Mouse (Mus musculus): Measurements from ENCODE around the gene Ap4s1.
A peak's percentile ranks its signal among the peaks of the same experiment; 100 is the strongest.
"Not testable (repeated sequence)": the region's sequence is repeated elsewhere in the genome, so short reads cannot be mapped to it uniquely, and the experiment has no call there.

Ap4s1 gene

DNA sequence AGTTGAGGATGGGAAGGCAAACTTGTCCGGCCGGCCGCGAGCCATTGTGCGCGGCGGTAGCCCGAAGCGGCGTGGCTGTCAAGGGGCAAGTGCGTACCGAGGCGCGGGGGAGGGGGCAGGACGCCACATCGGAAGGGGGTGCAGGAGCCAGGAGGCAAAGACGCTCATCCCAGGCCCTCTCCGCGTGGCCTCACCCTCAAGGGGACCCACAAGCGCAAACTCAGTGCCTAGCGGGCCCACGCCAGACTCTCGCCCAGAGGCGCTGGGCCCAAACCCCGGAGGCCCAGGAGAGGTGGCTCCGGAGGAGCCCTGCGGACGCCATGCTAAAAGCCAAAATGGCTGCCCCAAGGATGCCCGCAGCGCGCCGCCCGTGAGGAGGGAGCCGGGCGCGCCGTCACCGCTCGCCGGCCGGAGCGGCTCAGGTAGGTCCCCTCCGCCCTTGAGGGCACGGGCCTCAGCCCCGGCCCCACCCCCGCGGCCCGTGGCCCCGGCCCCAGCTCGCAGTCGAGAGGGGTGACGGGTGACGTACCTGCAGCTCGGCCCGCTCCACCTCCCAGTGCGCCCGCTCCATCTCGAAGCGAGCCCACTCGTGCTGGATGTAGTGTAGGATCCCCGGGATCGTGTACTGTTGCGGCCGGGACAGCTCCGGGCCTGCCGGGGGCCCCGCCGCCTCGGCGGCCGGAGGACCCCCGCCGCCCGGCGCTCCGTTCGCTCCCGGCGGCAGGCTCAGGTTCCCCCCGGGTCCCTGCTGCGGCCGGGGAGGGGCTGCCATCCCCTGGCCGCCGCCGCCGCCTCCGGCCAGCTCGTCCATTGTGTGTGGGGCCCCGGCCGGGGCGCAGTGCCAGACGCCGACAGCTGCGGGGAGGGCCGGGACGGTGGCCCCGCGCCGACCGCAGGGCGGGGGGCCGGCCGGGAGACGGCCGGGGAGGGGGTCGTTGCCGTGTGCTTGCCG is at the start of gene Ap4s1:
Ap4s1 (plus strand) TSS at position 141 of the 952 bp plus-strand sequence.
- peak; percentile 63 to 82 for DNase-seq (ENCODE audit: low spot score in 2 of 2)

DNA sequence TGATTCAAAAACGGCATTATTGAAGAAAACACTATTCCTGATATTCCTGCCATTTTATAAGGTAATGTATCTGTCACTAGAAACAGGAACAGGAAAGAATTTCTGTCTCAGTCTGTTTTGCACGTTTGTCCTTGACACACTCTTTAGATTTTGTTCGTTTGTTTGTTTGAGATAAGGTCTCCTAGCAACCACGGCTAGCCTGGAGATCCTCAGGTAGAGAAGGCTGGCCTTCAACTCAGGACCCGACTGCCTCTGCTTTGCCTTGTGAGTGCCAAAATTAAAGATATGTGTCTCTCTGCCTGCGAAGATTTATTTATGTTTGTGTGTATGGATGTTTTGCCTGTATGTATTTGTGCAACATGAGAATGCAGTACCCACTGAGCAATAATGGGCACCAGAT is 49.0 kb upstream of the Ap4s1 start:
- no peak for DNase-seq (ENCODE audit: low spot score in 2 of 2)

DNA sequence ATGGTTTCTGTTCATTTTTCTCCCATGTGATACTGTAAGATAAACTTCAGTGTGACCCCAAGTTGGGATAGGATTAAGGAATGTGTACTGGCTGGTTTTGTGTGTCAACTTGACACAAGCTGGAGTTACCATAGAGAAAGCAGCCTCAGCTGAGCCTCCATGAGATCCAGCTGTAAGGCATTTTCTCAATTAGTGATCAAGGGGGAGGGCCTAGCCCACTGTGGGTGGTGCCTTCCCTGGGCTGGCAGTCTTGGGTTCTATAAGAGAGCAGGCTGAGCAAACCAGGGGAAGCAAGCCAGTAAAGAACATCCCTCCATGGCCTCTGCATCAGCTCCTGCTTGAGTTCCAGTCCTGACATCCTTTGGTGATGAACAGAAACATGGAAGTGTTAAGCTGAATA is 41.4 kb upstream of the Ap4s1 start:
- DNase-seq (ENCODE audit: low spot score in 2 of 2): not testable (repeated sequence)

DNA sequence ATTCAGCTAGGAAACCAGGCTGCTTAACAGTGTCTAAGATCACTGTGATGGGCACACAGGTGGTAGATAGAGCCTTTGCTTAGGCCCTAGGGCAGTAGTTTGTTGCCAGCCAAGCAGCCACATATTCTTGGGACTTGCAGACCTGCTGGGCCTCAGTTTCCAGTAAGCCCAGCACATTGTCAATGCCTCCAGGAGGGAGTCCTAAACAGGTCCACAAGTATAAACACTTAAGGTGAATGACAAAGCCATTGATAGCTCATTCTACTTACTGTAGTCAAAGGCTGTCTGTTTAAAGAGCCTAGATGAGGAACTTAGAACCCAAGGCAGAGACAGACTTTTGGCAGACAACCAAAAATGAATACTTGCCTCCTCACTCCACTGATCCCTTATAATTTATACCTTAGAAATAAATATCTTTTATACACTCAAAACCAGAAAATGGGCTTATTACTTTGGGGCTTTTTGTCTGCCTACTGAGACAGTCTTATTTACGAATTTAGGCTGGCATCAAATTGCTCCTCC is 34.8 kb upstream of the Ap4s1 start:
- no peak for DNase-seq (ENCODE audit: low spot score in 2 of 2)

- no peak for DNase-seq (ENCODE audit: low spot score in 2 of 2)
Observed at GRCm38 (mm10) chr12:51663011-51663410, 27.8 kb upstream of the Ap4s1 start.

- DNase-seq (ENCODE audit: low spot score in 2 of 2): no peak
Observed at GRCm38 (mm10) chr12:51663908-51664307, 26.9 kb upstream of the Ap4s1 start.

DNA sequence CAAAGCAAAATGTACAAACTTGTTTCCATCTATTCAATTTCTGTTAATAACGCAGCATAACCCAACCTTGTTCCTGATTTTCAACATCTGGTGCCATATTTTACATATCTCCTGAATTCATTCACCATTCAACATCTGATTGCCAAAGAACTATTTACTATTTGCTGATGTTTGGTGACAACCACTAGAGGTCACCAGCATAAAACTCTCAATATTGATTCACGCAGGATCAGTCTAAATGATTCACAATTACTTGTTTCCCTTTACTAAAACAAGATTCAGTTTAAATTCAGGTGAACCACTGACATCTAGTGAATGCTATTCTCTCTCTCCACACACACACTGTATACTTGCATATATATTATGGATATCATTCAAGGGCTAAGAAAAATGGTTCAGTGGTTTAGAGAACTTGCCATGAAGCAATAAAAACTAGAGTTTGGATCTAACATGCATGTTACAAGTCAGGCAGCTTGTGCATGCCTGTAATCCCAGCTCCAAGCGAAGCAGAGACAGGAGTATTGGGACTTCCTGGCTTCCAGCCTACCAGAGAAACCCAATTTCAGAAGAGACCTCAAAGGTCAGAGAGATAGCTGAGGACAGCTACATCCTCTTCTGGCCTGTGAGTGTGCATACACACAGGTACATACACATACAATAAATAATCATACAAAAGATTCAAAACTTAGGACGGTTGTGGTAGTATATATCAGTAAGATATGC is 24.0 kb upstream of the Ap4s1 start:
- no peak for DNase-seq (ENCODE audit: low spot score in 2 of 2)

DNA sequence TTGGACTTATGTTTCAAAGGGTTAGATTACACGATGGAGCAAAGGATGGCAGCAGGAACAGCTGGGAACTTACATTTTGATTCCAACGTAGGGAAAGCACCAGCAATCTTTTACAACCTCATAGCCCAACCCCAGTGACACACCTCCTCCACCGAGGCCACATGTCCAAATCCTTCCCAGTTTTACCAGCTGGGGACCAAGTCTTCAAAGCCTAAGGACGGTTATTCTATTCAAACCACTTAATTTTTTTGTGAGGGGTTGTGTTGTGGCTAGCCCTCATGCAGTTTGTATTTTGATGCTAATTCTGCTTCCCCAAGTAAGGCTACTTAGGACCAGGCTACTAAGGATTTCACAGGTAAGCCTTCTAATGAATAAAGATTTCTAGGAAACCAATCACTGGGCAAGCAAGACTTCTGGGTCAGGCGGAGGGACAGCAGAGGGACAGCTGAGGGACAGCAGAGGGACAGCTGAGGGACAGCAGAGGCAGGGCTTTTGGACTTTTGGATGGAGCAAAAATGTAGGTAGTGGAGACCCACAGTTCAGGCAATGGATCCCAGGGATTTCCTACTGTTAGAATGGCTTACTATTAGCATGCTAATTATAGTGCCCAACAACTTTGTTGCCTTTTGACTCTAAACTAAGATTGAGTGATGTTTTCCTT is 19.5 kb upstream of the Ap4s1 start:
- DNase-seq (ENCODE audit: low spot score in 2 of 2): no peak

DNA sequence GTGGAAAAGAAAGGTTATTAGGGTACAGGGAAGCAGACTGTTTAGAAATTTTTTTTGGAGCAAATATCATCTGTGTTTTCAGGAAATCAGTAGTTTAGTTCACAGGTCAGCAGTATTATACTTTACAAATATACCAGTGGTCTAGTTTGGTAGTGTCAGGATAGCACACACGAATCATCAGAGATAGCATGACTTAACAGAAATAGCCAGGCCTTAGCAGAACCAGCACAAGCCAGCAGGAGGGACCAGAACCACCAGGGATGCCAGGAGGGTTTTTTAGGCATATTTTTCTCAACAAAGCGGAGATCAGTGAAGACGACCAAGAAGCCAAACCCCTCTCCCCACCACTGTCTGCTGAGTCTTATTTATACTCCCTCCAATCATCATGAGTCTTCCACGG is 17.6 kb upstream of the Ap4s1 start:
- DNase-seq (ENCODE audit: low spot score in 2 of 2): no peak

DNA sequence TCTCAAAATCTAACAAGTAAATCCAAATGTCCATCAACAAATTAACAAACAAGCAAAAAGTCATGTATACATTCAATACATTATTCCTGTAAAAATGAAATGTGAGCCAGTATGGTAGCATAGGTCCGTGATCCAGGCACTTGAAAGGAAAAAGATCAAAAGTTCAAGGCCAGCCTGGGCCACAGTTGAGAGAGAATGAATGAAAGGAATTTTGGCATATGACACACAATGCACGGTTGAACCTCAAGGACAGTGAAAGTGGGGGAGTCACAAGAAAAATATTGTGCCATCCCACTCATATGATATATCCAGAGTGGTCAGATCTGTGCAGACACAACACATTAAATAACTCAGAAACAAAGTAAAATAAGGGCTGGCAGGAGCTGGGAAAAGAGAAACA is 14.4 kb upstream of the Ap4s1 start:
- DNase-seq (ENCODE audit: low spot score in 2 of 2): no peak

GRCm38 (mm10) chr12:51678844-51679243 is 12.0 kb upstream of the Ap4s1 start:
- no peak for DNase-seq (ENCODE audit: low spot score in 2 of 2)

DNA sequence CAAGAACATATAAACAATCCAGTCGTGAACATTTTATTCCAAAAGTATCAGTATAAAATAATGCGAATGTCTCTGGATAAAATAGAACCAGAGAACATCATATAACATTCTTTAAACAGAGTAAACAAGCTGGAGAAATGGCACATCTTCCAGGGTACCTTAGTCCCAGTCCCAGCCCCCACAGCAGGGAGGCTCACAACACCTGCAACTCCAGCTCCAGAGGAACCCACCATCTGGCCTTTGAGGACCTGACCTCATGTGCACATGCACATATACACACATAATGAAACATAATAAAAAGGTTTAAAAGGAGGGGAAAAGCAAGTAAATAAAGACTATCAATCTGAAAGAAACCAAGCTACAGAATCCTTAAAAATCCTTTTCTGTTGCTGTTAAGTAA is 2.3 kb upstream of the Ap4s1 start:
- no peak for DNase-seq (ENCODE audit: low spot score in 2 of 2)

GRCm38 (mm10) chr12:51691845-51692632 is 1.2 kb downstream of the Ap4s1 start, which contains the start of gene Strn3:
Strn3 (minus strand) TSS chr12:51691897.
- DNase-seq (ENCODE audit: low spot score in 2 of 2): peak; percentile 96

GRCm38 (mm10) chr12:51692870-51693269 is 2.0 kb downstream of the Ap4s1 start:
- DNase-seq (ENCODE audit: low spot score in 2 of 2): not testable (repeated sequence)

- no peak for DNase-seq (ENCODE audit: low spot score in 2 of 2)
Observed at GRCm38 (mm10) chr12:51693419-51693818, 2.6 kb downstream of the Ap4s1 start.

DNA sequence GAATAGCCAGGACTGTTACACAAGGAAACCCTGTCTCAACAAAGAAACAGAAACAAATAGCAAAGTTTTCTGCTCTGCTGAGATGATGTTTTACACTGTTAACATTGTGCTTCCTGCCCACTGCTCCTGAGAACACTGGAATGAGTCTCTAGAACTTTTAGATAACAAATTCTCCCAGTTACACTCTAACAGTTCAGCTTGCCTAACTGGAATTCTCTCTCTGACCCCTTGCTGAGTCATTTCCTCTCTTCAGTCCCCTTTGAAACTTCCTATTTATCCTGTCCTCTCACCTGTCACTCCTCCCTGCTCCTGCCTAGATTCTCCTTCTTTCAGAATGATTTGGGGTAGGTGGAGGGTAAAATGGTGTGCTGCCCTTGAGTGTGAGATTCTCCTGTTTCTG is 3.3 kb downstream of the Ap4s1 start:
- DNase-seq (ENCODE audit: low spot score in 2 of 2): no peak

- no peak for DNase-seq (ENCODE audit: low spot score in 2 of 2)
Observed at GRCm38 (mm10) chr12:51694966-51695365, 4.1 kb downstream of the Ap4s1 start.

DNA sequence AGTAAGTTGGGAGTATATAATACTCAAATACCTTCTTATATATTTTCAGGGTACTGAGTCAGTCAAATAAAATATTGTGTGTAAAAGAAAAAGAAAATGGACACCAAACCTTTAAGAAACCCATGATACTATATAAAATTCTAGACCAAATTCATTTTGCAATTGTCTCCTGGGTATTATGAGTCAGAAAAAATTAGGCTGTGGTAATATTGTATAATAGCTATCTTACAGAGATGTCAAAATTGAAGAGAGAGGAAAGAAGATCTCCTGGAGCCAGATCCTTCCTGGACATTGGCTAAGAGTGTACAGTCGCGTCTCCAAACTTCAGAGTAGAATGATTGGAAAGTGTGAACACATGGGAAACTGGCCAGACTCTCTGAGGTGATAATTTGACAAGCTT is 5.3 kb downstream of the Ap4s1 start:
- DNase-seq (ENCODE audit: low spot score in 2 of 2): no peak

DNA sequence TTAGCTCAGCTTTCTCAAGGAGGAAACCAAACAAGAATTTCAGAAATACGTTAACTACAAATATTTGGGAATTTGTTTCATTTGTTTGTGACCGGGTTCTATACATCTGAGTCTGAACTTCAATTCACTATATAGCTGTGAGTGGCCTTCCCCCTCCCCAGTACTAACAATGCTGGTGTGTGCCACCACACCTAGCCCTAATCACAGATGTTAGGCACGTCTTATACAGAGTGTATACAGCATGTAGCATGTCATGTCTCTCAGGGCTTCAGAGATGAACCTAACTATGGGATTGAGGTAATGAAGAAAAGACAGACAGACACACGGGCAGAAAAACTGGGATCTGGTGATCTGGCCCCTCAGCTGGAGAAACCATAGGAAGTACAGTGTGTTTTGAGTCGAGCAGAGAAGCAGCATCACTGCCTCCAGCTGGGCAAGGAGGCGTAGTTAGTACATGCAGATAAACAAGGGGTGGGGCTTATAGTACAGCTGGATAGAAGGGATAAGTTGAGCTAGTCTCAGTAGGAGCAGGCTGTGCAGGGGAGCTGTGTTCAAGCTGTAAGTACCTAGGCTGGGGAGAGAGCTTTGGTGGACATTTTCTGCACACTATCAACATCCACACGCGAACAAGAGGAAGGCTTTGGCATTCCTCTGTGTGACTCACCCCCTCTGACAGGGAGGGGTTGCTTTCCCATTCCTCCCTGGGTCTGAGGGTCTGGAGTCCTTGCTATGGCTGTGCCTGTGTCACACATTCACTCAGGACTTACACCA is 9.0 kb downstream of the Ap4s1 start:
- DNase-seq (ENCODE audit: low spot score in 2 of 2): no peak

- no peak for DNase-seq (ENCODE audit: low spot score in 2 of 2)
Observed at GRCm38 (mm10) chr12:51701723-51702122, 10.9 kb downstream of the Ap4s1 start.

Data from right cerebral cortex, adult 2 months (tissue).